Mouse (Mus musculus): Measurements from ENCODE around the gene Igfbp7. TPM values are rescaled to one million over a fixed set of nuclear protein-coding genes. Genes with fewer than 3 reads are reported as not detected.

Gene Igfbp7
- 30.2 and 32.4 TPM in 2 replicates for polyA plus RNA-seq (2015; fragmentation: Nextera tagmentation; extraction: Ambion mirVana)

GRCm38 (mm10) chr5:77407341-77408298, at the start of gene Igfbp7:
TSS of gene Igfbp7 (minus strand) at chr5:77408041.
- H3K27me3 ChIP-seq (replicated peaks): peaks cover 43% of the 10 kb centered on the region
- H3K9ac ChIP-seq: peak within 1 kb of the TSS; percentile 80
- H3K4me2 ChIP-seq: peak within 1 kb of the TSS; percentile 97
- WGBS: 4% methylated on average over 92 of the region's 101 CpGs
- peak within 1 kb of the TSS; percentile 71 for H3K4me3 ChIP-seq
- peak; percentile 69; the same call in 1 of the 2 replicates for ATAC-seq (ENCODE audit: extremely low read depth, insufficient number of reproducible peaks, low FRiP score, low TSS enrichment)
- H3K9me3 ChIP-seq: 0 out of 2 replicates have a peak, but pooled peaks cover 3% of the 10 kb centered on the region
- H3K36me3 ChIP-seq: no peaks in the 10 kb centered on the region
- peak within 1 kb of the TSS; percentile 33 for H3K27ac ChIP-seq (replicated peaks)
- H3K4me1 ChIP-seq: peaks cover 22% of the 10 kb centered on the region

GRCm38 (mm10) chr5:77452103-77452502, 44.3 kb upstream of the Igfbp7 start:
- no peak overlapping the region for H3K4me3 ChIP-seq
- H3K4me1 ChIP-seq: no peaks in the 10 kb centered on the region
- no peak for ATAC-seq (ENCODE audit: extremely low read depth, insufficient number of reproducible peaks, low FRiP score, low TSS enrichment)
- no peaks in the 10 kb centered on the region for H3K9me3 ChIP-seq
- no peaks in the 10 kb centered on the region for H3K27me3 ChIP-seq (replicated peaks)
- H3K4me2 ChIP-seq: no peak overlapping the region
- 66% methylated on average over 6 of the region's 6 CpGs for WGBS
- no peak overlapping the region for H3K9ac ChIP-seq
- no peaks in the 10 kb centered on the region for H3K36me3 ChIP-seq
- H3K27ac ChIP-seq (replicated peaks): no peak overlapping the region

GRCm38 (mm10) chr5:77449531-77449930, 41.7 kb upstream of the Igfbp7 start:
- H3K9ac ChIP-seq: no peak overlapping the region
- no peaks in the 10 kb centered on the region for H3K9me3 ChIP-seq
- H3K4me1 ChIP-seq: no peaks in the 10 kb centered on the region
- ATAC-seq (ENCODE audit: extremely low read depth, insufficient number of reproducible peaks, low FRiP score, low TSS enrichment): no peak
- H3K4me3 ChIP-seq: no peak overlapping the region
- H3K27ac ChIP-seq (replicated peaks): no peak overlapping the region
- no peaks in the 10 kb centered on the region for H3K36me3 ChIP-seq
- 80% methylated on average over 7 of the region's 7 CpGs for WGBS
- no peak overlapping the region for H3K4me2 ChIP-seq
- no peaks in the 10 kb centered on the region for H3K27me3 ChIP-seq (replicated peaks)

DNA sequence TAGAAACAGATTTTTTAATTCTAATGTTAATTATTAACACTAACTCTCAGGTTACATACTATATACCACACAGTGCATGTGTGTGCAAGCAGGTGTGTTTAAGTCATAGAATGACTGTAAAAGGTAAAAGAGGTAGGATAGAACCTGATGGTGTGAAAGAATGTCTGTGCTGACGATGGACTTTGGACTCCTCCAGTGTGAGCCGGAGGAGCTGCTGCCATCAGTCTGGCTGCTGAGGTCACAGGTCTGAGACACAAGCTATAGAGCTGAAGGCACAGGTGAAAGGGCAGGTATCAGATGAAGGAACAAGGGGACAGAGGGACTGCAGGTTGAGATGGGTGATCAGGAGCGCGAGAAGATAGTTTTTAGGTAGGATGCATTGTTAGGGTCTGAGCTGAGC, 37.6 kb upstream of the Igfbp7 start:
- Histone ChIP-seq H3K36me3 (no peaks in the 10 kb centered on the region), H3K9me3 (no peaks in the 10 kb centered on the region), H3K4me3 (no peak overlapping the region), H3K27ac (replicated peaks) (no peak overlapping the region), H3K9ac (no peak overlapping the region), H3K27me3 (replicated peaks) (no peaks in the 10 kb centered on the region), H3K4me2 (no peak overlapping the region), H3K4me1 (no peaks in the 10 kb centered on the region)
- no peak for ATAC-seq (ENCODE audit: extremely low read depth, insufficient number of reproducible peaks, low FRiP score, low TSS enrichment)
- WGBS: 90% methylated on average over 4 of the region's 4 CpGs

GRCm38 (mm10) chr5:77443889-77444573, 36.2 kb upstream of the Igfbp7 start:
- Histone ChIP-seq H3K4me1 (no peaks in the 10 kb centered on the region), H3K9ac (no peak overlapping the region), H3K9me3 (no peaks in the 10 kb centered on the region), H3K4me2 (no peak overlapping the region), H3K36me3 (no peaks in the 10 kb centered on the region), H3K27ac (replicated peaks) (no peak overlapping the region), H3K27me3 (replicated peaks) (no peaks in the 10 kb centered on the region), H3K4me3 (no peak overlapping the region)
- 78% methylated on average over 8 of the region's 8 CpGs for WGBS
- no peak for ATAC-seq (ENCODE audit: extremely low read depth, insufficient number of reproducible peaks, low FRiP score, low TSS enrichment)

- WGBS: 81% methylated on average over 15 of the region's 15 CpGs
- no peak overlapping the region for H3K27ac ChIP-seq (replicated peaks)
- no peak for ATAC-seq (ENCODE audit: extremely low read depth, insufficient number of reproducible peaks, low FRiP score, low TSS enrichment)
- no peaks in the 10 kb centered on the region for H3K36me3 ChIP-seq
- no peaks in the 10 kb centered on the region for H3K27me3 ChIP-seq (replicated peaks)
- no peaks in the 10 kb centered on the region for H3K9me3 ChIP-seq
- no peak overlapping the region for H3K9ac ChIP-seq
- H3K4me1 ChIP-seq: no peaks in the 10 kb centered on the region
- H3K4me2 ChIP-seq: no peak overlapping the region
- no peak overlapping the region for H3K4me3 ChIP-seq
Observed at GRCm38 (mm10) chr5:77442856-77443623, 35.2 kb upstream of the Igfbp7 start.

DNA sequence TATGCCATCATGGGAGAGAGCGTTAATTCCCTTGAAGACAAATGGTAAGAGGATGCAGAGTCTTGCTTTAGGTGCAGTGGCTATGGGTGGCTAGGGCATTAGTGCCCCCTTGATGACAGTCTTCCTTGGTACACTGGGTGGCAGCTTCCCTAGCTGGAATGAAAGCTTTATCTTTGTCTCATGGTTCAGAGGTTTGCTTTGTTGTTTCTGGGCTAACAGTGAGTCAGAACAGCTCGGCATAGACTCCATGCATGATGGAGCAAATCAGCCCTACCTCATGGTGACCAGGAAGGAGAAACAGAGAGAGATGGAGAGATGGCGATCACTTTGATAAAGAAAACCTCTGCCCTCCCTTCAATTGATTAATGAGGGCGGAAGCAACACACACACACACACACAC, 28.5 kb upstream of the Igfbp7 start:
- H3K4me2 ChIP-seq: no peak overlapping the region
- H3K27ac ChIP-seq (replicated peaks): no peak overlapping the region
- no peak overlapping the region for H3K4me3 ChIP-seq
- H3K36me3 ChIP-seq: no peaks in the 10 kb centered on the region
- H3K27me3 ChIP-seq (replicated peaks): no peaks in the 10 kb centered on the region
- H3K9ac ChIP-seq: no peak overlapping the region
- H3K9me3 ChIP-seq: no peaks in the 10 kb centered on the region
- 59% methylated on average over 4 of the region's 4 CpGs for WGBS
- no peaks in the 10 kb centered on the region for H3K4me1 ChIP-seq
- no peak for ATAC-seq (ENCODE audit: extremely low read depth, insufficient number of reproducible peaks, low FRiP score, low TSS enrichment)

DNA sequence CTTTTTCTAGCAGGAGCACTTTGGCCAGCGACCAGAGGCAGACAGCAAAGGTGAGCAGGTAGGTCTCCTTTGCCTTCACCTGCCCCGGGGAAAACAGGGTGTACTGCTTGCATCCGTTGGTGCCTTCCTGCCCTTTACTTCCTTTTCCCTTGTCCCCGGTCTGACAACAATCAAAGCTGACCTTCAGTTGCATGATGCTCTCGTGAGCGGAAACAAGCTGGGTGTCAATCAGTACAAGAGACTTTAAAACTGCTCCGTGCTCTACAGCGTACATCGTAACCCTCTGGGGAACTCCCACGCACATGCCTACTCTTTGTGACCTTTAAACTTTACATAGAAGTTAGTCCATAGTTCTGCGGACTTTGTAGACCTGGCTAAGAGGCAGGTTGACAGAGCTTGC, 26.2 kb upstream of the Igfbp7 start:
- Histone ChIP-seq H3K4me3 (no peak overlapping the region), H3K9me3 (no peaks in the 10 kb centered on the region)
- WGBS: 68% methylated on average over 11 of the region's 11 CpGs

DNA sequence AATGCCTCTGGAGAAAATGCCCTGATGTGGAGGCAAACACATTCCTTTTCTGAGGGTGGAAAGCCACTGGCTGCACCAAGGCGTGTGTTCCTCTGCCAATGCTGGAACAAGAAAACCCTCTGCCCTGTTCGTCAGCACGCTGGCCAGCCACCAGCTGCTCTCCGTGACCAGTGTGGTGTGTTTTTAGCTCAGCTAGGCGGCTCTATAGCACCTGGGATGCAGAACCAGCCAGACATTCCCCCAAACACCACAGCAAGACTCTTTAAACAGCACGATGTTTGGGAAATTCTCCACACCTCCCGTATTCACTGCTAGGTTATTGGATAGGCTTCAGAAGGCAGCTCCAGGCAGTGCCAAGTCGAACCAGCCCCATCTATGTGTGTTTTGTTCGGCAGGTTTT, 25.7 kb upstream of the Igfbp7 start:
- no peaks in the 10 kb centered on the region for H3K27me3 ChIP-seq (replicated peaks)
- H3K4me1 ChIP-seq: no peaks in the 10 kb centered on the region
- H3K36me3 ChIP-seq: no peaks in the 10 kb centered on the region
- no peak overlapping the region for H3K27ac ChIP-seq (replicated peaks)
- 64% methylated on average over 9 of the region's 9 CpGs for WGBS
- no peak overlapping the region for H3K4me2 ChIP-seq
- H3K9ac ChIP-seq: no peak overlapping the region
- no peaks in the 10 kb centered on the region for H3K9me3 ChIP-seq
- no peak overlapping the region for H3K4me3 ChIP-seq
- no peak for ATAC-seq (ENCODE audit: extremely low read depth, insufficient number of reproducible peaks, low FRiP score, low TSS enrichment)

More for the DNA sequence above, 26.2 kb upstream of the Igfbp7 start:
- no peaks in the 10 kb centered on the region for H3K4me1 ChIP-seq
- no peak for ATAC-seq (ENCODE audit: extremely low read depth, insufficient number of reproducible peaks, low FRiP score, low TSS enrichment)
- H3K36me3 ChIP-seq: no peaks in the 10 kb centered on the region
- no peak overlapping the region for H3K27ac ChIP-seq (replicated peaks)
- H3K9ac ChIP-seq: no peak overlapping the region
- H3K4me2 ChIP-seq: no peak overlapping the region
- no peaks in the 10 kb centered on the region for H3K27me3 ChIP-seq (replicated peaks)

DNA sequence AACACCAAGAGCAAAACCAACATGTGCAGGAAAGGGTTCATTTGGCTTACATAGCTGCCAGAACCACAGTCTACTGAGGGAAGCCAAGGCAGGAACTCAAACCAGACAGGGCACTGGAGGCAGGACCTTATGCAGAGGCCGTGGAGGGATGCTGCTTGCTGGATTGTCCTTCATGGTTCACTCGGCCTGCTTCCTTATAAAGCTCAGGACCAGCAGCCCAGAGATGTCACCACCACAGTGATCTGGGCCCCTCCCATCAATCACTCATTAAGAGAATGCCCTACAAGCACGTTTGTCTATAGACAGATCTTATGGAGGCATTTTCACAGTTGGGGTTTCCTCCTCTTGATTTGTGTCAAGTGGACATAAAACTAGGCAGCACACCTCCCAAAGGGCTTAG, 25.3 kb upstream of the Igfbp7 start:
- Histone ChIP-seq H3K4me2 (no peak overlapping the region), H3K4me3 (no peak overlapping the region), H3K9me3 (no peaks in the 10 kb centered on the region), H3K27me3 (replicated peaks) (no peaks in the 10 kb centered on the region), H3K4me1 (no peaks in the 10 kb centered on the region), H3K36me3 (no peaks in the 10 kb centered on the region), H3K9ac (no peak overlapping the region), H3K27ac (replicated peaks) (no peak overlapping the region)
- no peak for ATAC-seq (ENCODE audit: extremely low read depth, insufficient number of reproducible peaks, low FRiP score, low TSS enrichment)
- 53% methylated on average over 3 of the region's 3 CpGs for WGBS

DNA sequence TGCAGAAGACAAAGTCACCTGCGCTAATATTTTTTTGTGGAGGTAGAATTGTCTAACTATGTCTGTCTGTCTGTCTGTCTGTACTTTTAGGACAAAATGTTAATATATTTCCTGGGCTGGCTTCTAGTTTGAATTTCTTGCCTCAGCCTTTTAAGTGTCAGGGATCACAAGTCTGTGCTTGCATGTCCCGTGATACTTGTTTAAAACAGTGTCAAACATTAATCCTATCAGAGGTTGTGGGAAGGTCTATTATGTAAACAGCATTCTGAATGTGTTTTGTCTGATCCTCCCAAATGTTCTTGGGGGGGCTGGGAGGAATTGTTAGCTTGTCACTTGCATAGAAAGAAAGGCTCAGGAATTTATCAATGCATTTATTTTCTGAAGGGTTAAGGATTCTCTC, 24.6 kb upstream of the Igfbp7 start:
- no peaks in the 10 kb centered on the region for H3K27me3 ChIP-seq (replicated peaks)
- no peak overlapping the region for H3K27ac ChIP-seq (replicated peaks)
- H3K4me1 ChIP-seq: no peaks in the 10 kb centered on the region
- ATAC-seq (ENCODE audit: extremely low read depth, insufficient number of reproducible peaks, low FRiP score, low TSS enrichment): no peak
- H3K36me3 ChIP-seq: no peaks in the 10 kb centered on the region
- WGBS: 74% methylated on average over 2 of the region's 2 CpGs
- no peak overlapping the region for H3K4me3 ChIP-seq
- no peak overlapping the region for H3K9ac ChIP-seq
- H3K9me3 ChIP-seq: no peaks in the 10 kb centered on the region
- no peak overlapping the region for H3K4me2 ChIP-seq
